Mouse (Mus musculus): ENCODE data around the gene Trp53.
A peak's percentile ranks its signal among the peaks of the same experiment; 100 is the strongest.

- TF ChIP-seq TAL1 (conservative IDR thresholded peaks at IDR 0.05; ENCODE audit: low read depth, low read length) = peak; percentile 62
- no peak for TF ChIP-seq CTCF (IDR thresholded peaks at IDR 0.05; ENCODE audit: low read depth, low read length)
These were observed 3.9 kb upstream of the Trp53 start for GRCm38 (mm10) chr11:69576307-69576706.
